Mouse (Mus musculus) adrenal gland, postnatal 4 days (tissue): ENCODE results near the gene Dsn1. TPM values are rescaled to one million over a fixed set of nuclear protein-coding genes. Genes with fewer than 3 reads are reported as not detected.
A peak's percentile ranks its signal among the peaks of the same experiment; 100 is the strongest.

Experiments
- DNase-seq, 2 experiments: peaks; one replicate each; pipeline ENCODE4 v3.0.0; 2021 to 2022; ENCODE audit warnings: low spot score in 2 of 2, mixed read lengths in 2 of 2
- long read RNA-seq, 2 experiments: library from polyadenylated mRNA; stranded (forward); transcript quantifications; one replicate each; pipeline ENCODE4 v2.0.0; 2021
- total RNA-seq, 2 experiments: library from RNA; stranded (reverse); gene quantifications; 2 replicates each; pipeline ENCODE4 v1.2.3; 2021

The Dsn1 gene
- total RNA-seq = 10 to 100 TPM; 19.9 to 22.3 TPM
- long read RNA-seq, experiment 1, partial matches to known transcripts = 3 of 15 reads
- long read RNA-seq, experiment 1, other reads (novel, unspliced or antisense) = 7 of 15 reads
- long read RNA-seq, experiment 2, transcript Dsn1-201 (11 exons, 2,080 nt) = major isoform, 12 of 29 reads
- long read RNA-seq, experiment 2, partial matches to known transcripts = 8 of 29 reads
- long read RNA-seq, experiment 2, other reads (novel, unspliced or antisense) = 9 of 29 reads

DNA sequence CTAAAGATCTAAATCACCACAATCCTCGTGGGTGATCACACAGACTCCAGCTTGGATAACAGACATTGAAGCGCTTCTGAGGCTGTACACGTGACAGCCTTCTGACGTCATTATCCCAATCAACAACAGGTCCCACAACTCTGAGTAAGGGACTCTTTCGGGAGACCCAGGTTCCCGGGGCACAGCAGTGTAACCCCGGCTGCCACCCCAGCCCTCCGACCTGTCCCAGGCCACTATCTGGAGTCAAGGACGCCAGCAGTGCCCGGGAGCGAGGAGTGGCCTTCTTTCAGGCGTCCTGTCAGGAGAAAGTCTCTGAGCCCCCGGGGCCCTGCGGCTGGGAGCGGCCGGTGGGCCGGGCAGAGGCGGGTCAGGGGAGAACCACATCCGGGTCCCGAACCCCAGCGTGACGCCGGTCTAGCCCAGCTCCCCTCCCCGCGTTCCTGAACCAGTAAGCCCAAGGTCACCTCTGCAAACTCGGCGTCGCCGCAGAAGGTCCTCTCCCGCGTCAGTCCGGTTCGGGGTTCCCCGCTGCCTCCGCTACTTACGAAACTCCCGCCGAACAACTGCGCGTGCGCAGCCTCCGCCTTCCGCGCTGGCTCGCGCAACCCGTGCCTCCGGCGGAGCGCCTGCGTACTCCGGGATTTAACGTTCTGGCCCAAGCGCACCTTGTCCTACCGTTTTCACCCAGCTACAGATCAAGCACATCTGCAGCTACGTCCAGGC lies at the start of gene Dsn1:
Dsn1 (minus strand) TSS at position 644 of the 723 bp plus-strand sequence.
- peak; percentile 85 to 86 for DNase-seq

DNA sequence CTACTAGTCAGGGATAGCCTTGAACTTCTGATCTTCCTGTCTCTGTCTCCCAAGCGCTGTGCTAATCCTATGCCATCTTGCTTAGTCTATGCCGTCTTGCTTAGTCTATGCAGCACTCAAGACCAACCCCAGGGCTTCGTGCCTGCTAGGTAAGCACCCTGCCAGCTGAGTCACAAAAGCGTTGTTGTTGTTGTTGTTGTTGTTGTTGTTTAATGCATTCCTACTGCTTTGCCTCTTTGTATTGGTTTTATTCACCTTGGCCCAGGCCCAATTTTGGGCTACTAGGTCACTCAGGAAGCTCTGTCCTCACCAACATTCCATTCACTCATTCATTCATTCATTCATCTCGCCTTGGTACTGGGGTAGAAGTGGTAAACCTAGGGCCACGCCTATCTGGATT lies 48.8 kb upstream of the Dsn1 start:
- no peak for DNase-seq

DNA sequence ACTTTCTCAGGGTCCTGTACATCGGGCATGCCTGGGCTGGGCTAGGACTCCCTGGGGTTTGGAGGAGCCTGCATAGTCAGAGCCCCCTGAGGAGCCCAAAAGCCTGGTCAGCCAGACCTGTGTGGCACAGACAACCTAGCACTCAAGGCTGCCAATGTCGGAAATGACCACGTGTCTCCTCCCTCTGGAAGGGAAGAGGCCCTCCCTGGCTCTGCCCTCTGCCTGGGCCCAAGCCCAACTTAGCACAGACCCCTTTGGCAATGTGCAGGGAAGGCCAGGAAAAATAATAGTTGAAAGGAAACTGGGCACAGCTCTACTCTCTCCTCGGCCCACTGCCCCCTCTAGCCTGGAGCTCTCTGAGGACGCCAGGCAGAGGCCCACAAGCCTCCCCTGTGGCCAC lies 47.9 kb upstream of the Dsn1 start:
- no peak for DNase-seq

DNA sequence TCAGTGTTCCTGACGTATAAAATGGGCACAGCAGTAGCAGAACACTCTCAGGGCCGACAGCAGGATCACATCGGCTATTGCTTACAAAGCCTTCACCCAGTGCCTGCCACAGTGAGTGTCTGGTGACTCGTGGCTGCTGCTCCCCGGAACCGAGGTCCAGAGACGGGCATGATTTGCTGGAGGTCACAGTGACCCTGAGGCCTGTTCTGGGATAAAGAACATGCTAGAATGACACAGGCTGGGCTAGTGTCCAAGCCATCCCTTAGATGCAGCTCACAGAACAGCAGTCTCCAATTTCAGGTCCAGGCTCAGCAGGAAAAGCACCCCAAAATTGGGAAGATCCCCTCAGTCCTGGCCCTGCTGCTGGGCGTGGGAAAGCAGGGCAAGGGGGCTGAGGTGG lies 47.3 kb upstream of the Dsn1 start:
- DNase-seq = no peak

DNA sequence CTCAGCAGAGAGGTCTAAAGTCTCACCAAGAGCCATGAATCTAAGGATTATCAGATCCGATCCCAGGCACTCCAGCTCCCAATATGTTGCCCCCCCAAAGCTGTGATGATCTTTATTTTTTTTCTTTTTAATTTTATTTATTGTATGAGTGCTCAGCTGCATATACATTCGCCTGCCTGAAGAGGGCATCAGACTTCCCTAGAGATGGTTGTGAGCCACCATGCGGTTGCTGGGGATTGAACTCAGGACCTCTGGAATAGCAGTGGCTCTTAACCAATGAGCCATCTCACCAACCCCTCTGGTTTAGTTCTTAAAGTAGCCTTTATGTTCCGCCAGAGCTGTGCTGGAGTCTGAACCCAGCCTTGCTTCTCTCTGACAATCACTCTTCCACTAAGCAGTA lies 46.8 kb upstream of the Dsn1 start:
- DNase-seq = no peak

DNA sequence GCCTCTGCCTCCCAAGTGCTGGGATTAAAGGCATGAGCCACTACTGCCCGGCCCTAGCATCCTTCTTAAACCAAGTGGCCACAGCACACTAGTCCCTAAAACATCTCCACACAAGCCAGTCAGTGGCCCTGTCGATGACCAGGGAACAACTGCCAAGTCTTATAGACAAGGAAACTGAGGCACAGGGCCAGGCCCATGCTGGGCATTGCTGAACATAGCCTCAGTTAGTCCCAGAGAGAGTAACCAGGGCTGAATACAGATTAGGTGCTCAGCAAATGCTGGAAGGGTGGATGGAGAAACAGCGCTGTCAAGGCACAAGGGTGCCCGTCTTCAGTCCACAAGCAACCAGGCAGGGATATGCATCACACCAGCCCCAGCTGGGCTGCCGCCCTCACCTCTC lies 46.2 kb upstream of the Dsn1 start:
- DNase-seq = no peak

DNA sequence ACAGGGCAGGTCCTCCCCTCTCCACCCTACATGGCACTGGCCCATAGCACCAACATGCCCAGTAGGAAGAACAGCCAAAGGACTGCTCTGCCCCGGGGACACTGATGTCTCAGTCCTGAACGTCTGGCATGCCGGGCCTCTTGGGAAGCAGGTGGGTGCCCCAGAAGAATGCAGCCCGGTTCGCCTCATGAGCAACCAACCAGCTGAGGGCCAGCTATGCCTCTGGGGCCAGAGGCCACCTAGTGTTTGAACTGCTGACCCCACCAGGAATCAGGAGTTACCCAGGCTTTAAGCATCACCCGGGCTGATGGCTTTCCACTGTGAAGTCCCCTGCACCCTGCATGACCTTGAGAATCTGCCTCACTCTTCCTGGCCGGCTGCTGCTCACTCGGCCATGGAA lies 45.5 kb upstream of the Dsn1 start:
- DNase-seq = no peak

DNA sequence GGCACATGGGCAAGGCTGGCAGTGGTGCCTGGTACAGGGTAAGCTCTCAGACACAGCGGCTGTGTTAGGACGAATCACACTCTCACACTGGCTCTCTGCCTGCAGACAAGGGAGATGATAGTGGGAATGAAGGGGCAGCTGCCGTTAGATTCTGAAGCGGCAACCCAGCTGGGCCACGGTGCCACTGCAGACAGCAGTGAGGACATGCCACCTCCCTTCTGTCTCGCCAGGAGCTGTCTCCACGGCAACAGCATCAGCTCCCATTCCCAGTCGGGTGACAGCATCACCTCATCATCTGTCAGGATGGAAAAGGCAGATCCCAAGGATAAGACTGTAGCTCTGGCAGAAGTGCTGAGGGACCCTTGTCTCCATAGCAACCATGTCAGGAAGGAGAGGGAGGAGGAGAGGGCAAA lies 42.9 kb upstream of the Dsn1 start:
- DNase-seq = no peak

DNA sequence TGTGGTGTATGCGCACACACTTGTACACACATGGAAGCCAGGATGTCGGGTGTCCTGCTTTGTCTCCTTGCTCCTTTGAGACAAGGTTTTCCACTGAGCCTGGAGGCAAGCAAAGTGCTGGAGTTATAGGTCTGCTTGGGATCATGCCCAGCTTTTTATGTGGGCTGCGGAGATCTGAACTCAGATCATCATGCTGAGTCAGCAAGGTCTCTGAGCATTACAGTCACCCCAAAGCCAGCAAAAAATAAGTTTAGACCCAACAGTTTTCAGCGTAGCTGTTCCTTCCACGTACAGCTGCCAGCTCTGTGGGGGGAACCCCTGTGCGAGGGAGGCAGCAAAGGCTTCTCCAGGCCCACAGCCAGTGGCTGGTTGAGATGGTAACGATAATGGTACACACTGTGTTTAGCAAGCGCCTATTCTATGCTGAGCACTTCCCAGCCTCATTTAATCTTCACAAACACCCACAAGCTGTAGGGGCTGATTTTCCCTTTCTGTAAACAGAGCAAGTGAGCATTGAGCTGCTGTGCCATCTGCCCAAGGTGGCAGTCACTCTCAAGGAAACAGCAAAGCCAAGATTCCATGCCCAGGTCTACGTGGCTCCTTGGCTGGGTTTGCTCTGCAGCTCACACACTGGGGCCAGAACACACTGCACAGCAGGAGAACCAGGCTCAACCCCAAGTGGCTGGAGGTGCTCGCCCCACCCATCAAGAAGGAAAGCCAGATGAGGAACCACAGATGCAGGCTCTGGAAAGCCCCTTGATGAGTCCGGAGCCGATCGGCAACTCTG lies 41.6 kb upstream of the Dsn1 start:
- no peak for DNase-seq

DNA sequence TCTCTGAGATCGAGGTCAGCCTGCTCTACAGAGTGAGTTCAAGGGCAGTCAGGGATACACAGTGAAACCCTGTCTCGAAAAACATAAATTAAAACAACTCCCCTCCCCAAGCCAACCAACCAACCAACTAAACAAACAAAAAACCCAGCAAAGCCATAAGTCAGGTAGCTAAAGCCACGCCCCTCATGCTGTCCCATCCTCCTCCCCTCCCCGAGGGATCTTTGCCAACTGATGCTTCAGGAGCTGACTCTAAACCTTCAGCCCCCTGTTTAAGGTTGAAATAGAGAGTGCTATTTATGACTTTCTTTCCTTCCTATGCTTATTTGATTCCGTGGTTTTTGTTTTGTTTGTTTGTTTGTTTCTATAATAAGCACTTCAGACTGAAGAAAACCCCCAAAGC lies 40.0 kb upstream of the Dsn1 start:
- no peak for DNase-seq

DNA sequence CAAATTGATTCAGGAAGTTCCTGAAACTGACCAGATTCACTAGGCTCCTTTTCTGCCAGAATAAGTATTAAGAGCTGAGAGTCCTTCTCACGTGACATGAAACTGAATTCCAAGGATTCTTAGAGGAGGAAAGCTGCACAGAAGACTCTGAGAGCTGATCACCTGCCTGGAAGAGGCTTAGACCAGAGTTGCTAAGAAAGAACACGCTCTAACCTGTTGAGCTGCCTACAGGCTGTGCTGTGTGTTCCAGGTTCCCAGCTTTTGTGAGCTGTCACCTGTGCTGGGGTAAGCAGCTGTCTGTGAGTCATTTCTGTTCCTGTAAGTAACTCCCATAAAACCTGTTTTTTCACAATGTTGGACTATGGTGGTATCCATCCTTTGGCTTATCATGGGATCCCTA lies 39.0 kb upstream of the Dsn1 start:
- DNase-seq = no peak

DNA sequence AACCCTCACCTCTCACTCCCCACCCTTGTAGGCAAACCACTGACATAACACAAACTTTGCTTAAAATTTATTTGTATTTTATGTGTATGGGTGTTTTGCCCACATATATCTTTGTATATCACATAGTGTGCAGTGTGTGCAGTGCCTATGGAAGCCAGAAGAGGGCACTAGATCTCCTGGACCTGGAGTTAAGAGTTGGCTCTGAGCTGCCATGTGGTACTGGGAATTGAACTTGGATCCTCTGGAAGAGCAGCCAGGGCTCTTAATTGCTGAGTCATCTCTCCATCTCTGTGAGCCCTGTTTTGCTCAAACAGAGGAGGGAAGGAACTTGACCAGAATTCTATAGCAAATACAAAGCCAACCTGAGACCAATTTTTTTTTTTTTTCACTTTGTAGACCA lies 37.0 kb upstream of the Dsn1 start:
- DNase-seq = no peak

DNA sequence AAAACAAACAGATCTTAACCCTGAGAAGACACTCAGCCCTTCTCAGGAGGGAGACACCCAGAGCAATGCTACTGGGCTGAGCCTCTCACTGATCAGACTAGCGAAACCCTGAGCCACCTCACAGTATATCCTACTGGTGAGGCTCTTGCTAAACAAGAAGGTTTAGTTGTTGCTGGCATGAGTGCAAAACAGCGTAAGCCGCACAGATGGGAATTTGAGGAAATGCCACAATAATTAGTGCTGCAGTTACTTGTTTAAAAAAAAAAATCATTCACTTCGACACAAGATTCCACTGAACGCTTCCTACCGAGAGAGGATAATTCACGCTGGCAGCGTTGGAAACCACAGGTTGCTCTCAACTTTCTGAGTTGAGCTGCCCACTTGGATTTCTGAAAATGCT lies 36.6 kb upstream of the Dsn1 start:
- no peak for DNase-seq

DNA sequence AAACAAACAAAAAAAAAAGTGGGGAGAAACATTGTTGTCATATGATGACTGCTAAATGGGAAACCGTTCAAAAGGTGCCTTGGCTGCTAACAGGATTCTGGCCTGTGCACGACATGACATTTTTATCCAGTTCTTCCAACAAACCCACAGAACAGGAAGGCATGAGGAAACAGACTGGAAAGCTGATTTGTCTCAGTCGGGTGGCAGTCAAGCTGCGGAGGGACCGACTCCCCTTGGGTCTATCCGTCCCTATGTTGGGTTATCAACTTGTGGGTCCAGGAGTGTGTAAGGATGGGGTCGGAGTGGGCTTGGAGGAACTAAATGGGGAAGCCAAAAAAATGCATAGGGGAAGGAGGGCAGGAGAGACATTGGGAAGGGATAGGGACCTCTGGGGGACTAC lies 34.5 kb upstream of the Dsn1 start:
- DNase-seq = no peak

DNA sequence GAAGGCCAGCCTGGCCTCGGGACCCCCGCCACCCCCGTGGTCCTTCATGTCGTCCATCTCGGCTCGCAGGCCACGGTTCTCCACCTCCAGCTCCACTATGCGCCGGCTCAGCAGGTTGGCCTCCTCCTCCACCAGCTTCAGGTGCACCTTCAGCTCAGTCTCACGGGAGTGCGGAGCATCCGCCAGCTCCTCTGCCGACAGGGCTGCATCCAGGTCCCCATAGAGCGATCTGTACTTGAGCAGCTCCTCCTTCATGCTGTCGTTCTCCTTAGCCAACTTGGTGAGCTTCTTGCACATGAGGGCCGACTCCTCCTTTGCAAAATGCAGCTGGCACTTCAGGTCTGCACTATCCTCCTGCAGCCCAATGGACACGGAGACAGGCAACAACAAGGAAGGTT lies 33.7 kb upstream of the Dsn1 start:
- no peak for DNase-seq

DNA sequence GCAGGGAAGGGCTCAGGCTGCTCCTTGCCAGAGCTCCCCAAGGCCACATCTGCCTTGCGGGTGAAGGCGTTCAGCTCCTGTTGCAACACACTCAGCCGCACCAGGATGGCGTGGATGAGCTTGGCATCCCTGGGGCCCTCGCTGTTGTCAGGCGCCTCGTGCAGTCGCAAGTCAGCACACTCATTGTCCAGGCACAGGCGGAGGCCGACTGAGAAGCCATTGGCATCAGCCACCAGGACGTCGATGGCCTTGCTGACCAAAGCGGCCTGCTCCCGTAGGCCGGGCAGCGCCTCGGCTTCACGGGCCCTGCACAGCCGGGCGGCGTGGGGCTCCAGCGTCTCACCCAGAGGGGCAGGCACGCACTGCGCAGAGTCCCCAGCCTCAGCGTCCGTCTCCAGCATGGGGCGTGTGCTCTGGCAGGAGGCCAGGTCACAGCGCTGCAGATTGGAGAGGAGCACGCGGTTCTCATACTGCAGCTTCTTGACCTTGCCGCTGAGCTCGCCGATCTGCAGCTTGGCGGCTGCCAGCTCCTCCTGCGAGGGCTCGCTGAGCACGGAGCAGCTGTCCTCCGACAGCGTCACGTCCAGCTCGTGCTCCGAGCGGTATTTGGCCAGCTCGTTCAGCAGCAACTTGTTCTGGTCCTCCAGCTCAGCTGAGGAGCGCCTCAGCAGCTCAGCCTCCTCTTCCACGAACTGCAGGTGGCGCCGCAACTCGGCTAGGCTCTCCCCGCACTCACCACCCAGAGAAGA lies 33.1 kb upstream of the Dsn1 start:
- peak in 1 of 2 experiments; percentile 23 for DNase-seq

DNA sequence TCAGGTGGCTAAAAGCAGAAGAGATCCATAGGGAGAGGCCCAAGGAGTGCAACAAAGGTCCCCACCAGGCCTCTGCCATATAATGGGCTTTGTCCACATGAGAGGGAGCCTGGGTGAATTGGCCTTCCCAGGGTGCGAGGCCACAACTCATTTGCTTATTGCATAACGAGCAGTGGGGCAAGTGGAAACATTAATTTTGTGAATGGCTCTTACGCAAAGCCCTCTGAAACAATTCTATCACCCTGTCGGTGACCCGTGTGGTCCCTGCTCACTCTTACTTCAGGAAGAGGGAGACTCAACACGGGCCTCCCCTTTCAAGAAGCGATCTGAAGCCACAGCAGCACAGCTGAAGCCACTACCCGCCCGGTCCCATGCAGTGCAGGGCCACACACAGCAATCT lies 30.3 kb upstream of the Dsn1 start:
- DNase-seq = no peak

DNA sequence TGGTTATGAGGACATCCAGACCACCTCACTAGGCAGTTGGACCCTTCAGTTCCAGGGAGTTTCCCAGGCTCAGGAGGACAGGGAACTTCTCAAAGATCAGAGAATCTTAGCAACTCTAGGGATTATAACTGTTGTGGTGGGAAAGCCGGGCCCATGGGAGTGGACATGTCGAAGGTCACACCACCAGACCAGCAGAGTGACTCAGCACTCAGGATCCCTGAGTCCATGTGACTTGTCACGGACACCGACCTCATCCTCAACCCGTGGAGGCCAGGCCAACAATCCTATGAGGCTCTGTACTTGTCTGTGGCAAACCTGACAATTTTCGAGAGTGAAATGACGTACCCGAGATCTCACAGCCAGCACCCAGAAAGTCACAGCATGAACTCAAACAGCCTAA lies 29.4 kb upstream of the Dsn1 start:
- no peak for DNase-seq

DNA sequence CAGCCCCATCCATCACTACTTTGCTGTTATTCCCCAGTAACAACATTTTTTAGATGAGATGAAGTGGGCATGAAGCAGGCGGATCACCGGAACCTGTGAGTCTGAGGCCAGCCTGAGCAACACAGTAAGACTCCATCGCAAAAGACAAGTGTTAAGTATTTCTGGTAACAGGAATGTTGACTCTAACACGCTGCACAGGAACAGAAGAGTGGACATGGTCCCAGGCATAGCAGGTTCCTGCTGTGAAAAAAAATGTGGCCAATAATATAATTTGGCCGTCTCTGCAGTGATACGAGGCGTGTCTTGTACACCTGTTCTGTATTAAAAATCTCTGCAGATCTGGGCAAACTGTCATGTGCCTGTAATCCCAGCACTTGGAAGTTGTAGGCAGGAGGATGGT lies 28.4 kb upstream of the Dsn1 start:
- no peak for DNase-seq

DNA sequence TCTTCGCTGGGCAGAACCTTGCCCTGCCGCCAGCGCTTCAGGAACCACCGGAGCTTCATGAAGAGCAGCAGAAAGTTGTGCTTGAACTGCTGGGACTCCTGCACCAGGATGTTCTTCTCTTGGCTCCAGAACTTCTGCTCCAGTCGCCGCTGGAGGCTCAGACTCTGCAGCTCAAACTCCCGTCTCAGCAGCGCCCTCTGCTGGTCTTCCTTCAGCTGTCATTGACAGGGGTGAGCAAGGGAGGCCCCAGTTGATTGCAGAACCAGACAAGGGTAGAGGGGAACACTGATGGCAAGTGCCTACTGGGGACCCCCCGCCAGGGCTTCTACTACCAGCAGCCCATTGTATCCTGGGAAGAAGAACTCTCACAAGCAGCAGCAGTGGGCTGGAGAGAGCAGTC lies 23.9 kb upstream of the Dsn1 start:
- DNase-seq = peak; percentile 62 to 75

DNA sequence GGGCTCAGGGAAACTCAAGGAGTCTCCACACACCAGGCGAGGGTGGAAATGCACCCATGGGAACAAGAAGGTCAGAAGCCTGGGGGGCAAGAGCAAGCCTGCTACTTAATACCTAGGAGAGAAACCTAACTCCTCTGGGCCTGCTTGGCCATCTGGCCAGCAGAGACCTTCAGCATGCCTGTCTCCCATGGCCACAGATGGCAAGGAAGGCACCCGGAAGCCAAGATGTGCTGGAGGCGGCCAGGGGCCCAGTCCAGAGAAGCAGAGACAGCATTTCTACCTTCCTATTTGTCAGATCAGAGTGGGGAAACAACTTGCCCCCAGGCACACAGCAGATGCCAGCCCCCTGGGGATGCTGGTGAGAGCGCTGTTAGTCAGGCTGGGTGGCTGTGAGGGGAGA lies 21.3 kb upstream of the Dsn1 start:
- DNase-seq = no peak
